Mouse (Mus musculus) midbrain, embryonic 10.5 days (tissue): ENCODE data around the gene Agxt2. TPM values are rescaled to one million over a fixed set of nuclear protein-coding genes. Genes with fewer than 3 reads are reported as not detected.

Experiments used
- DNase-seq: peaks from one replicate; pipeline ENCODE4 v3.0.0-alpha.2; 2017; ENCODE audit warnings: low spot score
- H3K27ac ChIP-seq: fragments of 300-500 bp; sonication (generic); replicated peaks from 2 replicates; pipeline ENCODE4 v1.5.1; 2016; ENCODE audit warnings: mild to moderate bottlenecking
- H3K27me3 ChIP-seq: fragments of 300-500 bp; sonication (generic); 2 replicates; pipeline ENCODE4 v1.6.1; 2016; ENCODE audit warnings: low read depth, mild to moderate bottlenecking; ENCODE audit not compliant: poor library complexity, severe bottlenecking
- H3K36me3 ChIP-seq: fragments of 300-500 bp; sonication (generic); 2 replicates; pipeline ENCODE4 v1.6.1; 2016; ENCODE audit warnings: mild to moderate bottlenecking, moderate library complexity
- H3K4me1 ChIP-seq: fragments of 300-500 bp; sonication (generic); 2 replicates; pipeline ENCODE4 v1.6.1; 2016
- H3K4me3 ChIP-seq: fragments of 300-500 bp; sonication (generic); 2 replicates; pipeline ENCODE4 v1.5.1; 2016; ENCODE audit warnings: mild to moderate bottlenecking, moderate library complexity
- H3K9me3 ChIP-seq: fragments of 300-500 bp; sonication (generic); replicated peaks from 2 replicates; pipeline ENCODE4 v1.6.1; 2016; ENCODE audit warnings: mild to moderate bottlenecking
- WGBS: fragments of 180-500 bp; shearing (Covaris S2); methylation state at CpG from one replicate; pipeline ENCODE4 v1.1.7; 2016; 5-methylcytosine and 5-hydroxymethylcytosine counted together
- polyA plus RNA-seq: library from polyadenylated mRNA; unstranded; fragments of >200 nt; fragmentation: Nextera tagmentation; extraction: Ambion mirVana; gene quantifications from 2 replicates; pipeline ENCODE4 v1.2.1, GENCODE M21; 2016

Agxt2 gene
- not detected in 2 replicates for polyA plus RNA-seq

DNA sequence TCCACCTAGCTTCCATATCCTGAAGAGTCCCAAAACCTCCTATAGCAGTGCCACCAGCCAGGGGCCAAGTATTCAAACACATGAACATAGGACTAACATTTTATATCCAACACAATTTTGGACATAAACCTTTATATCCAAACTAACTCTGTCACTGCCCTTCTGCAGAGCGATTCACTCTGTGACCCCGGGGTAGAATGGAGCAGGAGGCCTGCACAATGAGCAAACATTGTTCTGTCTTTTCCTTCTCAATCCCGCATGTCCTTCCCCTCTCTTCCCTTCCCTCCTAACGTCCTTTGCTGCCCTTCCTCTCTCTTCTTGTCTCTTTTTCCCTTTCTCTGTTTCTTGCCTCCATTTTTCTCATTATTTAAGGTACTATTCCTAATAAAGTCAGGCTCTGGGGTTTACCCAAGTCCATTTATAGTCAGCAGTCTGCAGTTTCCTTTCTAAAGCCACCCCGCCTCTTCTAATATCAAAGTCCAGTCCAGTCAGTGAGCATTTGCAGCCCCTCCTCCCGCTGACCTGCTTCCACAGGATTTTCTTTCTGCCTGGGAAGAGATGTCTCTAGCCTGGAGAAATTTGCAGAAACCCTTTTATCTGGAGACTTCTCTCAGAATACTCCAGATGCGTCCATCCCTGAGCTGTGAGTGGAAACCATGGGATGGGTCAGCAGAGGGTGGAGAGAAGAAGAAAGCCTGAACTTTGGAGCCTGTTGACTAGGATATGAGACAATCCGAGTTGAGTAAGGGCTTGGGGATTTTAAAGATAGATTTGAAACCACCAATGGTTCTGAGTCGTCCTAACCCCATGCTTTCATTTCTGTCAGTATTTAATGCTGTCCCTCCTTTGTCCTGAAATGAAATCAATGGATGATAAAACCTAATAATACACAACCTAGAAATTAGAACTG is at the start of gene Agxt2:
Gene Agxt2 (plus strand): TSS at position 494 of the 910 bp plus-strand sequence.
- no peak for DNase-seq
- Histone ChIP-seq H3K4me1 (no peaks in the 10 kb centered on the region), H3K27ac (no peak within 1 kb of the TSS), H3K4me3 (no peak within 1 kb of the TSS), H3K9me3 (no peaks in the 10 kb centered on the region), H3K36me3 (no peaks in the 10 kb centered on the region), H3K27me3 (no peaks in the 10 kb centered on the region)
- WGBS: 85% methylated on average over 9 of the region's 9 CpGs

DNA sequence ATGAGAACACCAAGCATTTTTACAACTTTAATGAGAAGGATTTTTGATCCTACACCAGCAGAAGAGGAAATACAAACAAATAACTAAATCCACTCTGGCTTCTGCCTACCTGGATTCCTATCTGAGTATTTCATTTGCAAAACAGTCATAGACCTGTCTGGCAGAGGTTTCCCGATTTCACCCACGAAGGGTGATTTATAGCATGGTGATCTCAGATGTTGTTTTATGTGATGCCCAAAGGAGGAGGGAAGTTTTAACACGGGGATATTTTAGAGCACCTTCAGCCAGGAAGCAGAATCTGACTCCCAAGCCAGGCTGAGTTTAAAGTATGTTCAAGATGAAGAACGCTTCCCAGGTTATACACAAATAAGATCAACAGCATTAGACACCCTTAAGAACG is 46.5 kb upstream of the Agxt2 start:
- no peaks in the 10 kb centered on the region for H3K27me3 ChIP-seq
- no peaks in the 10 kb centered on the region for H3K9me3 ChIP-seq
- no peaks in the 10 kb centered on the region for H3K4me1 ChIP-seq
- 86% methylated on average over 5 of the region's 5 CpGs for WGBS
- no peak overlapping the region for H3K4me3 ChIP-seq
- no peaks in the 10 kb centered on the region for H3K36me3 ChIP-seq
- no peak overlapping the region for H3K27ac ChIP-seq
- no peak for DNase-seq

DNA sequence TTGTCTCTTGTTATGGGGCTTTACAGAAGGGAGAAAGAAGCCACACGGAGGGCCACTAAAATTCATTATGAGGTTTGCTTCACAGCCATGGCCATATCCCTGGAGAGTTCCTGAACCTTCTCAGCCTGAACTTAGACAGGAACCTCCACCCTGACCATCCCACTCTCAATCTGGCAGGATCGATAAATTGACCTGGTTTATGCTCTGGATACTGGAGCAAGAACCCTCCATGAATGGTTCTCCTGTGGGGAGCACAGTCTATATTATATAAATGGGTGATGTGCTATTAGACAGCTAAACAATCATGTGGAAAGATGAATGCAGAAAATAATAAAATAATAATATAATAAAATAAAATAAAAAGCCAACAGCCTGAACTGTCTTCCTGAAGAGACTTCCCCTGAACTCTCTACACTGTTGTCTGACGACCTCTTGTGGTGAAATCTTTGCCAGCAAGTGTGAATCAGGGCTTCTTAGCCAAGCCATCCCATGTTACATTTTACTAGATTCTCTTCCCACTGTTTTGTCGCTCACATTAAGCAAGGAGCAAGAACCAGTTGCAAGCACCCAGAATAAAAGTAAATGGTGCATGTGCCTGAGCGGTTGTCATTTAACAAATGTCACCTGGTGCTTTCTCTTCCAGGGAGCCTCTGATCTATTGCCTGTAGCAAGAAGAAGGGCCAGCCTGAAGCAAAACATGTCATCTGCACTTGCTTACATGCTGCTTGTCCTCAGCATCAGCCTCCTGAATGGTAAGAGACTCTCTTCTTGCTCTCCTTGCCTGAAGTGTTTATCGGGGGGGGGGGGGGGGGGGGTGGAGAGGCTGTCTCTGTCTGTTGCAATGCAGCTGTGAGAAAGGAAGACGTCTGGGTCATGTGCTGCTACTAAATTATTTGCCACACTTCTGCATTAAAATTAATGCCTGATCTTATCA is 44.5 kb upstream of the Agxt2 start:
- no peaks in the 10 kb centered on the region for H3K9me3 ChIP-seq
- H3K4me1 ChIP-seq: no peaks in the 10 kb centered on the region
- H3K36me3 ChIP-seq: no peaks in the 10 kb centered on the region
- H3K27ac ChIP-seq: no peak overlapping the region
- 54% methylated on average over 7 of the region's 7 CpGs for WGBS
- no peak overlapping the region for H3K4me3 ChIP-seq
- no peaks in the 10 kb centered on the region for H3K27me3 ChIP-seq
- peak; percentile 18 for DNase-seq

DNA sequence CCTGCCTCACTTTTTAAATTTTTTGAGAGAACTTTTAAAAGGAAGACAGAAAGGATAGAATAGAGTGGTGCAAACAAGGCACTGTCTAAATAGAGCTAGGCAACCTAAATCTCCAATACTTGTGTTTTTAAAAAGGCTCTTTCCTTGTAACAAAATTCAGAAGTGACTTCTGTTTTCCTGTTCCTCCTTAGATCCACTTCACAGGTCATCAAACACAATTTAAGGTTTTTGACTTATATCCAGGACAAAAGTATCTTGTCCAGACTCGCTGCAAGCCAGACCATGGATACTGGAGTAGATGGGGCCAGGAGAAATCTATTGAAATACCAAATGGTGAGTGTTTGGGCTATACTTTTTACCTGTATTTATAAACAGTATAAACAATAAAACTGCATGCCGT is 33.3 kb upstream of the Agxt2 start, which contains the start of gene Gm21973:
Gene Gm21973 (plus strand): TSS at position 301 of the 400 bp plus-strand sequence.
- DNase-seq: no peak
- WGBS: 91% methylated on average over 2 of the region's 2 CpGs
- Histone ChIP-seq H3K9me3 (no peaks in the 10 kb centered on the region), H3K27me3 (no peaks in the 10 kb centered on the region), H3K27ac (no peak within 1 kb of the TSS), H3K4me1 (no peaks in the 10 kb centered on the region), H3K4me3 (no peak within 1 kb of the TSS), H3K36me3 (no peaks in the 10 kb centered on the region)

DNA sequence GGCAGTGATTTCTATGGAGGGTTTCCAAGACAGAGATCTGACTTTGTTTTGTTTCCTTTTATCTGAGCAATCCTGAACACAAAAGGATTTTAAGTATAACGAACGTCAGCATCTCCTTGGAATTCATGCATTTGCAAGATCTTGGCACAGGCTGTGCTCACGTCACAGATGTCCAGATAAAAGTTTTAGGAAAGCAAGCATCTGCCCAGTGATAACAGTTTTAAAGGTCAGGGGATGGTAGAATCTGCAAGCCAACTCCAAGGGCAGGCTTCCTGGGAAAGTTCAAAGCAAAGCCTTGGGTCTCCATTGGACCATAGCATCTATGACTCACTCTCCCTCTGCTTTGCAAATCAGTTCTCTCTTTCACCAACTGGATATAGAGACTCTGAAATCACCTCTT is 27.7 kb upstream of the Agxt2 start:
- no peak for DNase-seq
- Histone ChIP-seq H3K9me3 (no peaks in the 10 kb centered on the region), H3K27ac (no peak overlapping the region), H3K36me3 (no peaks in the 10 kb centered on the region), H3K27me3 (no peaks in the 10 kb centered on the region), H3K4me3 (no peak overlapping the region), H3K4me1 (no peaks in the 10 kb centered on the region)
- WGBS: 89% methylated on average over 3 of the region's 3 CpGs

DNA sequence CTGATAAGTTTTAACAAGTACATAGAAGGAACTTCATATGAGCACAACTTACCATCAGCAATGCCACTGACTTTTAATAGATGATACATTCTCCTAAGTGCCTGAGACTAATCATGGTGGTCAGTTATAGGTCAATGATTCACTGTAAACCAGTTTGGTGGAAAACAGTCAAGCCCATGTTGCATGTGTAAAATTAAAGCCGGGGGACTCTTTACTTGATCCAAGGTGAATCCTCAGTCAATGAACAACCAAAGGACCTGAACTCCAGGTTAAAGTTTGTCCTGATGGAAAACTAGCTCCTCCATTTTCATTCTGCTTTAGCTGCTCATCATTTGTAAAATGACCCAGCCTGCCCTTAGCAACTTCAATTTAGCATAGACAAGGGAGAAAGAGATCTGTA is 25.8 kb upstream of the Agxt2 start:
- 98% methylated on average over 1 of the region's 1 CpGs for WGBS
- Histone ChIP-seq H3K4me3 (no peak overlapping the region), H3K27me3 (no peaks in the 10 kb centered on the region), H3K4me1 (no peaks in the 10 kb centered on the region), H3K36me3 (no peaks in the 10 kb centered on the region), H3K27ac (no peak overlapping the region), H3K9me3 (no peaks in the 10 kb centered on the region)
- no peak for DNase-seq

DNA sequence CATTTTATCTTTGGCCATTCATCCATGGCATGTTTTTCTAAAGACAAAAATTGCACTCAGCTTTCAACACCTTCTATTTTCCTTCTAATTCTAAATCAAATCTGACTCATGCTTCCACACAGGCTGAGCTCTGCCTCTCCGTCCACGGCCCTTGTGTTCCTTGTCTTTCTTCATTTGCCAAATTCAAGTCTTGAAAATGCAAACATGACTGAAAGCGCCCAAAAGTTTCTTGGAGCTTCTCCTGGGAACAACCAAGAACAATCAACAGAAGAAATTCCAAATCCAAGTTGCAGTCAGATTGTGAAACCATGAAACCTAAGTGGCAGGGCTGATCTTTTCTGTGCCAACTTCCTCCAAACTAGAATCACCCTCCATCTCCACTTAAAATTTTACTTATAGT is 19.7 kb upstream of the Agxt2 start:
- no peak for DNase-seq
- H3K4me1 ChIP-seq: no peaks in the 10 kb centered on the region
- H3K9me3 ChIP-seq: no peaks in the 10 kb centered on the region
- 89% methylated on average over 3 of the region's 3 CpGs for WGBS
- H3K27ac ChIP-seq: no peak overlapping the region
- no peak overlapping the region for H3K4me3 ChIP-seq
- no peaks in the 10 kb centered on the region for H3K36me3 ChIP-seq
- no peaks in the 10 kb centered on the region for H3K27me3 ChIP-seq

DNA sequence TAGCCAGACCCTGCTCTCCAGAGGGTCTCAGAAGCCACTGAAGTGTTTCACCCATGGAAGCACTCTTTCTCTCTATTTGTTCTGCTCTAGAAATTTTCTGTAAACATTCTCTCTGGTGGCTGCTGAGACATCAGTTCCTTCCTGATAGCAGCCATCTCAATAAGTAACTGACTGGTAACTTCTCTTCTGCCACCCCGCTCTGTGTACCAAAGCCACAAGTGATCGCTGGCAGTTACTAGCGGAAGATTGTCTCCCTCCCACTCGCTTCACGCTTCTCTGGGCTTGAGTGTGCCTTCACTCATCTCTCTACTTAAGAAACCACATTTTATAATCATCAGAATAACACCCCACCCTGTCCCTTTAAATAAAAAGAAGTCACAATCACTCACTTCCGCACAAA is 11.3 kb upstream of the Agxt2 start:
- no peak overlapping the region for H3K27ac ChIP-seq

DNA sequence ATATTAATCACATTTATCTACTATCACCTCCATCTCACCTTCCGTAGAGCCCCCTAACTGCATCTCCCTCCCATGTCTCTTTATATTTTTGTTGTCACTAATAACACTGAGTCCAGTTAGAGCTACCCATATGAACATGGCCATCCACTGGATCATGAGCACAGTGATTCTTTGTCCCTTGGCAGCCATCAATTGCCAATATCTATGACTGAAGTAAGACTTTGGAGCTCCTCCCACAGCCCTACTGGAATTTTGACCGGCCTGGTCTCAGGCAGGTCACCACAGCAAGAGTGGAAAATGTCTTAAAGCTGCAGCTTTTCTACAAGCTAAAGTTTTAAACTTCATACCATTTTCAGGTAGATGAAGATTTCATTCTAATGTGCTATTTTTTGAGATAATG is 8.0 kb downstream of the Agxt2 start:
- no peak for DNase-seq
- Histone ChIP-seq H3K9me3 (no peaks in the 10 kb centered on the region), H3K4me1 (no peaks in the 10 kb centered on the region), H3K27me3 (no peaks in the 10 kb centered on the region), H3K27ac (no peak overlapping the region), H3K4me3 (no peak overlapping the region), H3K36me3 (no peaks in the 10 kb centered on the region)
- WGBS: 94% methylated on average over 2 of the region's 2 CpGs

More for the DNA sequence above, 11.3 kb upstream of the Agxt2 start:
- WGBS: 92% methylated on average over 6 of the region's 6 CpGs
- Histone ChIP-seq H3K4me3 (no peak overlapping the region), H3K9me3 (no peaks in the 10 kb centered on the region), H3K4me1 (no peaks in the 10 kb centered on the region), H3K27me3 (no peaks in the 10 kb centered on the region), H3K36me3 (no peaks in the 10 kb centered on the region)
- DNase-seq: no peak

DNA sequence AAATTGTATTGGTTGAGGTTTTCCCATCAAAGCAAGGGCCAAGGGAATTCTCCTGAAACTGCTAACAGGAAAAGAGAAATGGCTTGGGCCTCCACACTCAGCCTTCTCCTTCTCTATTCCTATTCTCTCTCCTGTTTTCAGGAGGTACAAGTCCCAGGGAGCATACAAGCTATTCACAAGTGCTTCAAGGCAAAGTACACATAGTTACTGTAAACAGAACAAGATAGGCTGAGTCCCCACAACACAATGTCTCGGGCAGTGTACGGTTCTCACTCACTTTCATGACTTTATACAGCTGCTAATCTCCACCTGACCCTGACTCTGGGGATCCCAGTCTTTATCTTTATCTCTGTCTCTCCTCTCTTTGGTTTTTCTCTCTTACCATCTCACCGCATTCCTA is 17.1 kb downstream of the Agxt2 start:
- H3K4me3 ChIP-seq: no peak overlapping the region
- no peaks in the 10 kb centered on the region for H3K36me3 ChIP-seq
- 84% methylated on average over 3 of the region's 3 CpGs for WGBS
- H3K27me3 ChIP-seq: no peaks in the 10 kb centered on the region
- H3K4me1 ChIP-seq: no peaks in the 10 kb centered on the region
- no peaks in the 10 kb centered on the region for H3K9me3 ChIP-seq
- no peak for DNase-seq
- H3K27ac ChIP-seq: no peak overlapping the region

DNA sequence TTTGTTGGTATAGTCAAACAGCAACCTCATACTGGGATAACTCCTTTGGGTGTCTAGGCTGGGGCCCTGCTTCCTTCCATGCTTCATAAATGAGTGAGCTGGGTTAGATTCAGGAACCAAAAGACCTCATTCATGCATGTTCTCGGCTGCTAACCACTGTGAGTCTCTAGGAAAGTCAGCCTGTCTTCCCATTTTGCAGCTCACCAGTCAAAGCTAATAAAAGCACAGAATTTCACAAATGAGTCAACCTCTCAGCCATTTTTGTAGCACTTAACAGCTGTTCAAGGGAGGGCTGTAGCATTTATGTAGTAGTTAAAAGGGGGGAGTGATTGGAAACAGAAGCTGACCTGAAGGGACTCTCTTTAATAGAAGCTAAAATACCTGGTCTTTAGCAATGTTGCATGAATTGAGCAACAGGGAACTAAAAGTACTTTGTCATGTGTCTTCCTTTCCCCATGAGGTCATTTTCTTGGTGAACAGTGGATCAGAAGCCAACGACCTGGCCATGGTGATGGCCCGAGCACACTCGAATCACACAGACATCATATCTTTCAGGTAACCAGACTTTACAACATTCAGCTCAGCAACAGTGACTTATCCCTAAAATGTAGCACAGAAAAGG is 20.1 kb downstream of the Agxt2 start:
- 93% methylated on average over 4 of the region's 4 CpGs for WGBS
- H3K27me3 ChIP-seq: no peaks in the 10 kb centered on the region
- H3K27ac ChIP-seq: no peak overlapping the region
- DNase-seq: no peak
- H3K4me3 ChIP-seq: no peak overlapping the region
- H3K9me3 ChIP-seq: no peaks in the 10 kb centered on the region
- no peaks in the 10 kb centered on the region for H3K4me1 ChIP-seq
- H3K36me3 ChIP-seq: no peaks in the 10 kb centered on the region

DNA sequence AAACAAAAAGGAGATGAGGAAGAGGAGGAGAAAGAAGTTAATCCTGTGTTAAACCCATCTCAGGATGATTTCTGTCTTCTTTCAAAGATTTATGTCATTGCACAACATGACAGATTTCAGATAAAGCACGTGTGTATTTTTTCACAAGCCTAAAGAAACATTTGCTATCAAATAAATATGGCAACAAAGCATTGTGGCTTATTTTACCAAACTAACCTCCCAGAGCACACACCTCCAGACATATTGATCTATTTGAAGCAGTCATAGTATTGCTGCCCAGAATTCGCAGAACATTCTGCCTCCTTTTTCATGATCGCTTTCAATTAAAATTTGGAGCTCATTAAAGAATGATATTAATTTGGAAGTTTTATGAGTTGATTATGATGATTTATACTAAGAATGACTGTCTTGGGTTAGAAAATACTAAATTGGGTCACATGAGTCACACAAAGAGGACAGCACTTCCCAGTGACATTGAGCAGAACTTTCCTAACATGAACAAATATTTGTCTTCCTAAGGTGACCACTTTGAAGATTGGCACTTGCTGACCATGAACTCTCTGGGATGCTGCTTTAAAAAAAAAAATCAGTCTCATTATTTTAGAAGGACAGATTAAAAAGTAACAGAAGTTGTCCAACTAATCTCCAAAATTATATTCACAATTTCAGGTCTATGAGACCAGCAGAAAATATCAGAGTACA is 21.6 kb downstream of the Agxt2 start:
- Histone ChIP-seq H3K4me1 (no peaks in the 10 kb centered on the region), H3K36me3 (no peaks in the 10 kb centered on the region), H3K4me3 (no peak overlapping the region), H3K9me3 (no peaks in the 10 kb centered on the region), H3K27me3 (no peaks in the 10 kb centered on the region), H3K27ac (no peak overlapping the region)
- no peak for DNase-seq
- WGBS: 95% methylated on average over 3 of the region's 3 CpGs
